Mouse (Mus musculus): ENCODE measurements around the gene Sept8.

Sept8 gene

GRCm38 (mm10) chr11:53519207-53520121 lies at the start of gene Sept8:
TSS of gene Sept8 (plus strand) at chr11:53519257.
- peak; percentile 64 for DNase-seq (ENCODE audit: low read depth, low spot score)

- DNase-seq (ENCODE audit: low read depth, low spot score) = no peak
Observed at GRCm38 (mm10) chr11:53469294-53469967, 49.6 kb upstream of the Sept8 start.

GRCm38 (mm10) chr11:53469968-53470695 lies 48.9 kb upstream of the Sept8 start, which contains the start of gene Gm9837:
TSS of gene Gm9837 (minus strand) at chr11:53470479.
- DNase-seq (ENCODE audit: low read depth, low spot score) = peak; percentile 87

- DNase-seq (ENCODE audit: low read depth, low spot score) = no peak
Observed at GRCm38 (mm10) chr11:53472709-53473108, 46.3 kb upstream of the Sept8 start.

DNA sequence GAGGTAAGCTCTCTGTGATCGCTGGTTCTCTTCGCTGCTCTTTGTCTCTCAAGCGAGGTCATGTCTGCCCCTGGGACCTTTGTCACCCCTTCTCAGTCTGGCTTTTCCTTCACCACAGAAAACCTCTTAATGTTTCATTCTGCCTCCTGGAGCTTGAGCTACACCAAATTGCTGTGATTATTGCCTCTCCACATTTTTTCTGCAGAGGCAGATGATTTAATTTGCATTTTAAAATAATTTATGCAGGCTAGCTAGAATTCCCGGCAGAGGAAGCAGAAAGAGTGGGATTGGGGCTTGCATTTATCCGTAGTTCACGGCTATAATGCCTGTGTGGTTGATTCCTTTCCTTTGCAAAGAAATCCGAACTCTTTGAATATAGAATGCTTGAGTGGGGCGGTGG lies 43.4 kb upstream of the Sept8 start:
- no peak for DNase-seq (ENCODE audit: low read depth, low spot score)

- DNase-seq (ENCODE audit: low read depth, low spot score) = peak; percentile 16
Observed at GRCm38 (mm10) chr11:53477833-53478232, 41.2 kb upstream of the Sept8 start.

GRCm38 (mm10) chr11:53478383-53479170 lies 40.5 kb upstream of the Sept8 start:
- peak; percentile 55 for DNase-seq (ENCODE audit: low read depth, low spot score)

GRCm38 (mm10) chr11:53479171-53479782 lies 39.8 kb upstream of the Sept8 start:
- peak; percentile 51 for DNase-seq (ENCODE audit: low read depth, low spot score)

GRCm38 (mm10) chr11:53479783-53480301 lies 39.2 kb upstream of the Sept8 start, which contains the start of the genes Gm9945 and Sowaha:
TSS of gene Gm9945 (plus strand) at chr11:53480166.
TSS of gene Sowaha (minus strand) at chr11:53480274.
- peak; percentile 82 for DNase-seq (ENCODE audit: low read depth, low spot score)

- no peak for DNase-seq (ENCODE audit: low read depth, low spot score)
Observed at GRCm38 (mm10) chr11:53481088-53481730, 37.8 kb upstream of the Sept8 start.

DNA sequence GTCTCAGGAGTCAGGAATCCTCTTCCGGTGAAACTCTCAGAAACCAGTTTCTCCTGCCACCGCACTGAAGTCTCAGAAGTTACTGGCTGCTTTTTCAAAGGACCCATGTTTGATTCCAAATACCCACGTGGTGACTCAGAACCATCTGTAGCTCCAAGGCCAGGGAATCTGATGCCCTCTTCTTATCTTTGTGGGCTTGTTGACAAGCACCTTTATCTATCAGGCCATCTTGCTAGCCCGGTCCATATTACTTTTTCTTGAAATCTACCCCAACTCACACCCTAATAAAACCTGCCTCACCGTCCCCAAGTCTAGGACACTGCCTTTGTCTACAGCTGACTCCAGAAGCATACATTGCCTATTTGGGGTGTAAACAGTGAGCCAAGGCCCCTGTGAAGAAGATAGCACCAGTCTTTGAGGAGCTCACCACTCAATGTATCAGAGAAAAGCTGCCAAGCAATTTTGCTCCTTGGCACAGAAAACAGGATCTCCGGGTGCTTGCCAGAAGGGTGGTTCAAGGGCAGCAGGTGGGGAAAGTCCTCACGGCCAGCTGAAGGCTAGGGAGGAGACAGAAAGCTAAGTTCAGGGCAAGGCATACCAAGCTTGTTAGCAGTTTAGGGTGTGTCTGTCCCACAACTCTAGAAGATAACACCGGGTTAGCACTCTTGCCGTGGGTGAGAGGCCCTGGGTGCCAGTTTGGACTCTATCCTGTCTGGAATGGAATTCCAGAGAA lies 35.7 kb upstream of the Sept8 start:
- DNase-seq (ENCODE audit: low read depth, low spot score) = no peak

GRCm38 (mm10) chr11:53485719-53486118 lies 33.3 kb upstream of the Sept8 start:
- DNase-seq (ENCODE audit: low read depth, low spot score) = peak; percentile 66

DNA sequence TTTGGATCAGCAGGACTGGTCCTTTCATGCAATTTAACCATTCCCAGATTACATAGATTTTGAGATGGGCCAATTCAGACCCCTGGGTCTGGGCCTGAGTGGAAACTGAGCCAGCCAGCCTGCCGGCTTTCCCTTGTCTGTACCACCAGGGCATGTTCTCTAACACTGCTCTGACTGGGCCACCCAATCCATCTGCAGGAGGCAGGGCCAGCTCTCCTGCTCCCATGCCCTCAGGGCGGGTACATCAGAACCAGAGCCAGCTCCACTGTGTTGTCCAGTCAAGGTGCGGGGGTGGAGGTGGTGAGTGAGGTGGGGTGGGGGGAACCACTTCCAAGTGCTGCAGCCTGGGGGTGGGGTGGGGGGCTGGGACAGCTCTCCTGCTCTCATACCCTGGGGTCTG lies 32.7 kb upstream of the Sept8 start:
- DNase-seq (ENCODE audit: low read depth, low spot score) = no peak

GRCm38 (mm10) chr11:53486822-53487594 lies 32.0 kb upstream of the Sept8 start:
- peak; percentile 37 for DNase-seq (ENCODE audit: low read depth, low spot score)

- peak; percentile 53 for DNase-seq (ENCODE audit: low read depth, low spot score)
Observed at GRCm38 (mm10) chr11:53489007-53489406, 30.1 kb upstream of the Sept8 start.

DNA sequence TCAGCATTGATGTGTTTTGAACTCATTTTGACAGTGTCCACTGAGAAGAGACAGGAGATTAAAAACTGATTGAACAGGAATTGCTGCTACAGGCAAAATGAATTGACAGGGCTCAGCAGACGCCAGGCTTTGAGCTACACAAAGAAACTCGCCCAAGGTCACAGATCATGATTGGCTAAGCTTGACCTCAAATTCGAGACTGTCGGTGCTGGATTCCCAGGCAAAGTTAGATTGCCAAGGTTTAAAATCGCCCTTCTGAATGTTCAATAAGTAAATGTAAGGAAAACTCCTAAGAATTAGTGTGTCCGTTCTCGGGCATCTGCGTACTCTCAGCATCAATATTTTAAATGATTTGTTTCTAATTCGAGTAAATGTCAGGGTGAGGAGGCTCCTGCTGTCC lies 29.6 kb upstream of the Sept8 start:
- no peak for DNase-seq (ENCODE audit: low read depth, low spot score)

DNA sequence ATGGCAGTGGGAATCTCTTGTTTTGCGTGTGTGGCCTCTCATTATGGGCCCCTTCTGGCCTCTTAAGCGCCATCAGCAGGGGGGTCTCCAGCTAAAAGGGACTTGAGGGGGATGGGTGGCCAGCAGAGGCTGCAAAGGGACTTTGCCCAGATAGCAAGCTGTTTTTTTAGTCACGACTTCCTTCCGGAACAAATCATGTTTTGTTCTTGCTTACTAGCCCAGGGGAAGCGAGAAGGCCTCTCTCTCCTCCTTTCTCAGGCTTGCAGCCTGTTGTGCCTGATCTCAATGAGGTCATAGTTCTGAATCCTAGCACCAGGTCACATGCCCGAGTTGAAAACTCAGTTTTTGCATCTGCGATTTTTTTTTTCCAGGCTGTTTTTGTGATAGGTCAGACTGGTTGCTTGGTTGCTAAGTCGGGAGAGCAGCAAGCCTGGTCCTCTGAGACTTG lies 27.1 kb upstream of the Sept8 start:
- DNase-seq (ENCODE audit: low read depth, low spot score) = no peak

DNA sequence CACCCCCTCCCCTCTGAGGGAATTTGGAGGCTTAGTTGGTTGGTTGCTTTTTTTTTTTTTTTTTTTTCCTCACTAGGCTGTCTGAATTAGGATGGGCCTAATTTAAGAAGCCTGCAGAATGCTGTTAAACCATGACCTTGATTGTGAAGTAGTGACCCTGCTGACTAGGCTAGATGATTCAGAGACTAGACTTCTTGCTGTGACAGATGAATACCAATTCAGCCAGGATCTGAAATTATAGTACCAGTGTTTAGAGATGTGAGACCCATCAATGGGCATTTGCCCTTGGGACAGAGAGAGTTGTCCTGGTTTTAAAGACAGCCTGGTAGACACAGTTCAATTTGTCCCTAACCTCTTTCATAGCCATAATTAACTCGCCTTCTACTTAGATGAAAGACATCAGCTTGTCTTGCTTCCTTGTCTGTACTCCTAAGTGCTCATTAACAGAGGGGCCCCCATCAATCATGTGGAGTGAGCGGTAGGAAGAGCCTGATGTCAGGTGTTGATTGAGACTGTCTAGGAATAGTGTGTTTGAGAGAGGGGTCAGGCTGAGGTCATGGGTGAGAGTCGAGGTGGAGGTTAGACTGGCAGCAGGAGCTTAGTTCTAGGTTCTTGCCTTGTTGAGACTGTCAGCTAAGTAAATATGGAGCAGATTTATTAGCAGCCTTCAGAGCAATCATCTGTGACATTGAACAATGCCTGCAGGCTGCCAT lies 25.7 kb upstream of the Sept8 start:
- DNase-seq (ENCODE audit: low read depth, low spot score) = peak; percentile 16

Data from R1 (cell line).